Comparison of ENCODE assay signal across 10 mouse cellular contexts in genomic region chr4:133399509-133399908, GRCm38 (mm10). TPM values are rescaled to one million over a fixed set of nuclear protein-coding genes. Genes with fewer than 3 reads are reported as not detected.
DNase-seq lines count a peak whose midpoint lies in the region; ATAC-seq and TF ChIP-seq lines count a peak whose summit lies in the region.
"Had no signal": no experiment of that assay in that cellular context is flagged by ENCODE, and none has a peak within 500 bp of the region (broad histone marks: within the 10 kb centered on the region; RNA-seq: fewer than 3 reads in every experiment).

No protein-coding gene starts in this region.

- WGBS in liver, embryonic 12.5 days (ENCODE audit: insufficient replicate concordance) = 85% methylated on average over 6 of the region's 6 CpGs
- WGBS in liver, postnatal 0 days (ENCODE audit: insufficient replicate concordance) = 89% methylated on average over 6 of the region's 6 CpGs
- 65% methylated on average over 6 of the region's 6 CpGs for WGBS in embryonic facial prominence, embryonic 13.5 days
- 73% methylated on average over 6 of the region's 6 CpGs for WGBS in stomach, embryonic 15.5 days
- WGBS in thymus, adult 2 months = 82% methylated on average over 6 of the region's 6 CpGs

- peak overlapping the region; percentile 31 for H3K27ac ChIP-seq in liver, embryonic 12.5 days
- no peak overlapping the region for H3K27ac ChIP-seq in liver, postnatal 0 days (ENCODE audit: low read depth)
- H3K27ac ChIP-seq in embryonic facial prominence, embryonic 13.5 days = peak overlapping the region; percentile 64; the same call in 1 of the 2 replicates
- peak overlapping the region; percentile 37; the same call in 1 of the 2 replicates for H3K27ac ChIP-seq in stomach, embryonic 15.5 days
- no peak overlapping the region for H3K27ac ChIP-seq in thymus, adult 2 months (ENCODE audit: control insufficient read depth, insufficient read depth, low read length)

- ATAC-seq in liver, embryonic 12.5 days = no peak
- ATAC-seq in liver, postnatal 0 days = no peak
- no peak for ATAC-seq in embryonic facial prominence, embryonic 13.5 days (ENCODE audit: insufficient number of reproducible peaks, insufficient read depth, low FRiP score, low TSS enrichment, low read depth)
- ATAC-seq in stomach, embryonic 15.5 days (ENCODE audit: insufficient read depth, low FRiP score, low read depth) = no peak
- ATAC-seq: hindbrain, embryonic 16.5 days had no signal

- no peak overlapping the region for H3K4me3 ChIP-seq in liver, embryonic 12.5 days
- no peak overlapping the region for H3K4me3 ChIP-seq in liver, postnatal 0 days (ENCODE audit: low read depth, low read length)
- no peak overlapping the region for H3K4me3 ChIP-seq in embryonic facial prominence, embryonic 13.5 days
- H3K4me3 ChIP-seq in stomach, embryonic 15.5 days (replicated peaks) = no peak overlapping the region
- H3K4me3 ChIP-seq in thymus, adult 2 months (ENCODE audit: control insufficient read depth, insufficient read depth, low read length) = no peak overlapping the region

- no peak for TF ChIP-seq CTCF in liver, postnatal 0 days (IDR thresholded peaks at IDR 0.05; ENCODE audit: low read depth)
- TF ChIP-seq CTCF in thymus, adult 2 months (IDR thresholded peaks at IDR 0.05; ENCODE audit: borderline replicate concordance, control insufficient read depth, extremely low read depth, insufficient read depth, low read length, poor library complexity) = no peak

- H3K36me3 ChIP-seq in liver, embryonic 12.5 days = peaks cover 19% of the 10 kb centered on the region; the same call in 1 of the 2 replicates
- H3K36me3 ChIP-seq in liver, postnatal 0 days (replicated peaks; ENCODE audit: insufficient read depth, low read length) = no peaks in the 10 kb centered on the region; the same call in 1 of the 2 replicates
- no peaks in the 10 kb centered on the region for H3K36me3 ChIP-seq in embryonic facial prominence, embryonic 13.5 days
- no peaks in the 10 kb centered on the region for H3K36me3 ChIP-seq in stomach, embryonic 15.5 days
- no peaks in the 10 kb centered on the region for H3K36me3 ChIP-seq in thymus, adult 2 months (ENCODE audit: control insufficient read depth, insufficient read depth, low read length)

- TF ChIP-seq EP300 in liver, postnatal 0 days (IDR thresholded peaks at IDR 0.05; ENCODE audit: low read depth) = no peak

- no peaks in the 10 kb centered on the region for H3K9me3 ChIP-seq in liver, embryonic 12.5 days (replicated peaks)
- H3K9me3 ChIP-seq in liver, postnatal 0 days (ENCODE audit: low read length) = no peaks in the 10 kb centered on the region
- no peaks in the 10 kb centered on the region for H3K9me3 ChIP-seq in embryonic facial prominence, embryonic 13.5 days
- no peaks in the 10 kb centered on the region for H3K9me3 ChIP-seq in stomach, embryonic 15.5 days

- TF ChIP-seq POLR2A in thymus, adult 2 months (IDR thresholded peaks at IDR 0.05; ENCODE audit: control insufficient read depth, extremely low read depth, insufficient read depth, low read length, poor library complexity) = no peak

- peaks cover 83% of the 10 kb centered on the region for H3K4me1 ChIP-seq in liver, embryonic 12.5 days
- H3K4me1 ChIP-seq in liver, postnatal 0 days (ENCODE audit: insufficient read depth) = peaks cover 39% of the 10 kb centered on the region
- peaks cover 46% of the 10 kb centered on the region for H3K4me1 ChIP-seq in embryonic facial prominence, embryonic 13.5 days
- peaks cover 41% of the 10 kb centered on the region for H3K4me1 ChIP-seq in stomach, embryonic 15.5 days
- peaks cover 3% of the 10 kb centered on the region for H3K4me1 ChIP-seq in thymus, adult 2 months (replicated peaks; ENCODE audit: control insufficient read depth, insufficient read depth, low read length)

- DNase-seq in cerebellum, adult 11-12 months = peak; percentile 70
- no peak for DNase-seq in cerebellum, postnatal 4 days (ENCODE audit: low spot score in 2 of 2)
- no peak for DNase-seq in liver, postnatal 0 days
- no peak for DNase-seq in thymus, adult 2 months
- no peak for DNase-seq in kidney, adult 9 months
- DNase-seq: lung, postnatal 10 days had no signal

- H3K4me2 ChIP-seq in liver, embryonic 12.5 days = no peak overlapping the region
- no peak overlapping the region for H3K4me2 ChIP-seq in liver, postnatal 0 days (ENCODE audit: low read depth, low read length)
- no peak overlapping the region for H3K4me2 ChIP-seq in embryonic facial prominence, embryonic 13.5 days
- H3K4me2 ChIP-seq in stomach, embryonic 15.5 days = no peak overlapping the region

- H3K27me3 ChIP-seq in liver, embryonic 12.5 days (replicated peaks) = no peaks in the 10 kb centered on the region
- no peaks in the 10 kb centered on the region for H3K27me3 ChIP-seq in liver, postnatal 0 days (ENCODE audit: insufficient read depth, low read length)
- H3K27me3 ChIP-seq in embryonic facial prominence, embryonic 13.5 days = no peaks in the 10 kb centered on the region
- H3K27me3 ChIP-seq in stomach, embryonic 15.5 days (replicated peaks) = no peaks in the 10 kb centered on the region
- H3K27me3 ChIP-seq in thymus, adult 2 months (ENCODE audit: control insufficient read depth, insufficient read depth, low read length) = no peaks in the 10 kb centered on the region

- H3K9ac ChIP-seq in liver, embryonic 12.5 days = no peak overlapping the region
- no peak overlapping the region for H3K9ac ChIP-seq in liver, postnatal 0 days (replicated peaks)
- H3K9ac ChIP-seq in embryonic facial prominence, embryonic 13.5 days = peak overlapping the region; percentile 49
- no peak overlapping the region for H3K9ac ChIP-seq in stomach, embryonic 15.5 days

RNA-seq across cellular contexts. Expression of gene Slc9a1, which starts 30.0 kb away (rescaled TPM):
- 4.2 and 4.9 TPM in 2 replicates for polyA plus RNA-seq in liver, embryonic 12.5 days (2016; fragmentation: Nextera tagmentation; extraction: Ambion mirVana)
- polyA plus RNA-seq in liver, postnatal 0 days (2015; fragmentation: Nextera tagmentation; extraction: Ambion mirVana) = 1.8 TPM in 2 replicates
- 8.6 and 9.4 TPM in 2 replicates for polyA plus RNA-seq in embryonic facial prominence, embryonic 13.5 days (2015; fragmentation: Nextera tagmentation; extraction: Ambion mirVana)
- 8.8 and 9.3 TPM in 2 replicates for polyA plus RNA-seq in stomach, embryonic 15.5 days (2015; fragmentation: Nextera tagmentation; extraction: Ambion mirVana)
- 77.9 and 89.8 TPM in 2 replicates for polyA plus RNA-seq in thymus, adult 2 months (2012; rRNA removed)

RNA-seq across cellular contexts. Expression of gene Wdtc1, which starts 46.2 kb away (rescaled TPM):
- polyA plus RNA-seq in liver, embryonic 12.5 days (2016; fragmentation: Nextera tagmentation; extraction: Ambion mirVana) = 10.0 and 11.2 TPM in 2 replicates
- 5.3 and 5.5 TPM in 2 replicates for polyA plus RNA-seq in liver, postnatal 0 days (2015; fragmentation: Nextera tagmentation; extraction: Ambion mirVana)
- 13.9 and 14.3 TPM in 2 replicates for polyA plus RNA-seq in embryonic facial prominence, embryonic 13.5 days (2015; fragmentation: Nextera tagmentation; extraction: Ambion mirVana)
- 18.6 and 24.2 TPM in 2 replicates for polyA plus RNA-seq in stomach, embryonic 15.5 days (2015; fragmentation: Nextera tagmentation; extraction: Ambion mirVana)
- 107 and 124 TPM in 2 replicates for polyA plus RNA-seq in thymus, adult 2 months (2012; rRNA removed)

Comparison
In these comparisons a context has a peak if more than half of its experiments do, and no peak if none do; other contexts are left out.
1. H3K27ac ChIP-seq: peak in liver, embryonic 12.5 days (single experiment), embryonic facial prominence, embryonic 13.5 days (single experiment) and stomach, embryonic 15.5 days (single experiment); none in liver, postnatal 0 days (single experiment) and thymus, adult 2 months (single experiment).